Mouse (Mus musculus) intestine, embryonic 15.5 days (tissue): ENCODE data around the gene Mlxip. TPM values are rescaled to one million over a fixed set of nuclear protein-coding genes. Genes with fewer than 3 reads are reported as not detected.

ENCODE experiments used
- ATAC-seq: fragments of 200-750 bp; cut with Nextera tagmentation; 2 replicates; pipeline ENCODE4 v1.8.0; 2017; ENCODE audit warnings: moderate TSS enrichment, moderate library complexity
- H3K27ac ChIP-seq: fragments of 300-500 bp; sonication (generic); 2 replicates; pipeline ENCODE4 v1.5.1; 2015; ENCODE audit warnings: mild to moderate bottlenecking, inconsistent platforms
- H3K27me3 ChIP-seq: fragments of 300-500 bp; sonication (generic); replicated peaks from 2 replicates; pipeline ENCODE4 v1.6.1; 2015; ENCODE audit warnings: inconsistent platforms
- H3K36me3 ChIP-seq: fragments of 300-500 bp; sonication (generic); 2 replicates; pipeline ENCODE4 v1.6.1; 2015; ENCODE audit warnings: inconsistent platforms
- H3K4me1 ChIP-seq: fragments of 300-500 bp; sonication (generic); replicated peaks from 2 replicates; pipeline ENCODE4 v1.6.1; 2015; ENCODE audit warnings: inconsistent platforms
- H3K4me2 ChIP-seq: fragments of 300-500 bp; sonication (generic); replicated peaks from 2 replicates; pipeline ENCODE4 v1.6.1; 2015; ENCODE audit warnings: mild to moderate bottlenecking, inconsistent platforms
- H3K4me3 ChIP-seq: fragments of 300-500 bp; sonication (generic); replicated peaks from 2 replicates; pipeline ENCODE4 v1.5.1; 2015; ENCODE audit warnings: inconsistent platforms
- H3K9ac ChIP-seq: fragments of 300-500 bp; sonication (generic); 2 replicates; pipeline ENCODE4 v1.6.1; 2015; ENCODE audit warnings: inconsistent platforms
- H3K9me3 ChIP-seq: fragments of 300-500 bp; sonication (generic); 2 replicates; pipeline ENCODE4 v1.6.1; 2016; ENCODE audit warnings: inconsistent platforms
- WGBS: fragments of 180-500 bp; shearing (Covaris S2); methylation state at CpG from one replicate; pipeline ENCODE4 v1.1.7; 2015; 5-methylcytosine and 5-hydroxymethylcytosine counted together
- polyA plus RNA-seq: library from polyadenylated mRNA; unstranded; fragments of >200 nt; fragmentation: Nextera tagmentation; extraction: Ambion mirVana; gene quantifications from 2 replicates; pipeline ENCODE4 v1.2.1, GENCODE M21; 2015

Mlxip gene
- 19.2 and 22.4 TPM in 2 replicates for polyA plus RNA-seq

DNA sequence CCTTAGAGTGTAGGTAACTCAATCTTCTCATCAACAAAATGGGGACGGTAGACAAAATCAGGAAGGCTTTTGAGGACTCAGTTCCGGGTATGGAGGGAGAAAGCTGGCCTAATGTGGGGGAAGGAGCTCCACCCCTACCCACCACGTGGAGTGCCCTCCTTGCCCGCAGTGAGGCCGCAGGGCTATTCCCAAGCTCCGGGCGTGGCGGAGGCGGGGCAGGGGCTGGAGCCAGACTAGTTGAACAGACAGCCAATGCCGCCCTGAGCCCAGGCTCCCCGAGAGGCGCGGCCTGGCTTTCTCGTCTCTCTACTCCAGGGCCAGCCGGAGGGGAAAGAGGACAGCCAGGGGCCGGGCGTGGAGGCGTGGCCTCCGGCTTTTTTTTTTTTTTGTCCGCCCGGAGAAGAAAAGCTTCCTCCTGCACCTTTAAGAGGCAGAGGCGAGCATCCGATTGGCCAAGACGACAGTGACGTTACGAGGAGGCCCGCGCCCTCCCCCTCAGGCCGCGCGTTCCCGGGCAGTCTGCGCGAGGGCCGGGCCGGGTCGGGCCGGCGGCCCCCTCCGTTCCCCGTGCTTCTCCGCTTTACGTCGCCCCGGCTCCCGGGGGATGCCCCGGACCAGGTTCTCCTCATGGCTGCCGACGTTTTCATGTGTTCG, at the start of gene Mlxip:
Gene Mlxip, plus strand, starts transcription at position 496 of the 654 bp plus-strand sequence.
- under 1% methylated on average over 50 of the region's 50 CpGs for WGBS
- Histone ChIP-seq H3K27me3 (no peaks in the 10 kb centered on the region), H3K27ac (peak within 1 kb of the TSS; percentile 81), H3K4me1 (peaks cover 26% of the 10 kb centered on the region), H3K36me3 (no peaks in the 10 kb centered on the region), H3K4me2 (peak within 1 kb of the TSS; percentile 74), H3K4me3 (peak within 1 kb of the TSS; percentile 99), H3K9ac (peak within 1 kb of the TSS; percentile 85), H3K9me3 (no peaks in the 10 kb centered on the region)
- ATAC-seq = peak; percentile 99

GRCm38 (mm10) chr5:123344963-123345852, 49.4 kb upstream of the Mlxip start:
- Histone ChIP-seq H3K4me3 (peak overlapping the region; percentile 84), H3K27me3 (no peaks in the 10 kb centered on the region), H3K27ac (peak overlapping the region; percentile 97), H3K36me3 (no peaks in the 10 kb centered on the region), H3K9me3 (no peaks in the 10 kb centered on the region), H3K4me2 (peak overlapping the region; percentile 89), H3K4me1 (peaks cover 17% of the 10 kb centered on the region), H3K9ac (peak overlapping the region; percentile 94)
- ATAC-seq = peak; percentile 56
- WGBS = under 1% methylated on average over 83 of the region's 87 CpGs

GRCm38 (mm10) chr5:123345853-123346654, 48.5 kb upstream of the Mlxip start:
- no peaks in the 10 kb centered on the region for H3K9me3 ChIP-seq
- no peaks in the 10 kb centered on the region for H3K27me3 ChIP-seq
- WGBS = 2% methylated on average over 22 of the region's 22 CpGs
- H3K4me2 ChIP-seq = peak overlapping the region; percentile 89
- H3K4me1 ChIP-seq = peaks cover 17% of the 10 kb centered on the region
- peak; percentile 30 for ATAC-seq
- H3K36me3 ChIP-seq = no peaks in the 10 kb centered on the region
- H3K4me3 ChIP-seq = peak overlapping the region; percentile 84
- H3K9ac ChIP-seq = peak overlapping the region; percentile 94
- peak overlapping the region; percentile 97 for H3K27ac ChIP-seq

- Histone ChIP-seq H3K27ac (peak overlapping the region; percentile 77), H3K36me3 (no peaks in the 10 kb centered on the region), H3K4me2 (peak overlapping the region; percentile 89), H3K4me3 (peak overlapping the region; percentile 84), H3K4me1 (peaks cover 17% of the 10 kb centered on the region), H3K27me3 (no peaks in the 10 kb centered on the region), H3K9ac (peak overlapping the region; percentile 48; the same call in 1 of the 2 replicates), H3K9me3 (no peaks in the 10 kb centered on the region)
- 46% methylated on average over 7 of the region's 7 CpGs for WGBS
- no peak for ATAC-seq
Measured at GRCm38 (mm10) chr5:123346701-123347270, 47.8 kb upstream of the Mlxip start.

- Histone ChIP-seq H3K27ac (no peak overlapping the region), H3K36me3 (no peaks in the 10 kb centered on the region), H3K9me3 (no peaks in the 10 kb centered on the region), H3K4me3 (no peak overlapping the region), H3K27me3 (no peaks in the 10 kb centered on the region), H3K4me2 (no peak overlapping the region), H3K4me1 (peaks cover 17% of the 10 kb centered on the region), H3K9ac (no peak overlapping the region)
- 78% methylated on average over 2 of the region's 2 CpGs for WGBS
- ATAC-seq = no peak
Measured at GRCm38 (mm10) chr5:123347985-123348384, 46.6 kb upstream of the Mlxip start.

- H3K36me3 ChIP-seq = no peaks in the 10 kb centered on the region; the same call in 1 of the 2 replicates
- H3K4me1 ChIP-seq = peaks cover 17% of the 10 kb centered on the region
- no peak overlapping the region for H3K4me2 ChIP-seq
- H3K27me3 ChIP-seq = no peaks in the 10 kb centered on the region
- no peak for ATAC-seq
- H3K4me3 ChIP-seq = no peak overlapping the region
- H3K9ac ChIP-seq = no peak overlapping the region
- no peaks in the 10 kb centered on the region for H3K9me3 ChIP-seq
- H3K27ac ChIP-seq = no peak overlapping the region
- 66% methylated on average over 10 of the region's 10 CpGs for WGBS
Measured at GRCm38 (mm10) chr5:123350386-123350785, 44.2 kb upstream of the Mlxip start.

- Histone ChIP-seq H3K9me3 (no peaks in the 10 kb centered on the region), H3K4me2 (no peak overlapping the region), H3K4me3 (no peak overlapping the region), H3K4me1 (no peaks in the 10 kb centered on the region), H3K36me3 (peaks cover 18% of the 10 kb centered on the region), H3K9ac (no peak overlapping the region), H3K27me3 (no peaks in the 10 kb centered on the region), H3K27ac (no peak overlapping the region)
- 66% methylated on average over 11 of the region's 11 CpGs for WGBS
- ATAC-seq = no peak
Measured at GRCm38 (mm10) chr5:123355918-123356317, 38.7 kb upstream of the Mlxip start.

- Histone ChIP-seq H3K4me1 (no peaks in the 10 kb centered on the region), H3K36me3 (peaks cover 24% of the 10 kb centered on the region), H3K9ac (no peak overlapping the region), H3K4me3 (no peak overlapping the region), H3K4me2 (no peak overlapping the region), H3K27me3 (no peaks in the 10 kb centered on the region), H3K9me3 (no peaks in the 10 kb centered on the region), H3K27ac (no peak overlapping the region)
- ATAC-seq = no peak
- 90% methylated on average over 4 of the region's 4 CpGs for WGBS
Measured at GRCm38 (mm10) chr5:123357253-123357652, 37.3 kb upstream of the Mlxip start.

DNA sequence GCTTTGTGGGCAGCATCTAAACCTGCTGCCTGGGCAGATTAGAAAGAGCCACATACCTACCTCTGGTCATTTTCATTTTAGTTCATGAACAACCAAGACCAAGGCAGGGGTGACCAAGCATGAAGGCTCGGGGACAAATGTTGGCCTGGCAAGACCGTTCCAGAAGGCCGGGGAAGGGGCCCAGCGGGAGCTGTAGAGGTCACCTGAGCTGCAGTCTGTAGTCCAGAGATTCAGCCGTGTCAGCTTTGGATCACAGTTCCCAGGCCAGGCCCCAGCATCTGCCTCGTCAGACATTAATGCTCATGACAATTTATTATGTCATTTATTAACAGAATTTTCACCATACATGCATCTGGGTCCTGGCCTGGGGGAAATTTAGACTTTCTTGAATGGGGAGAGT, 35.2 kb upstream of the Mlxip start:
- Histone ChIP-seq H3K27me3 (no peaks in the 10 kb centered on the region), H3K4me3 (no peak overlapping the region), H3K36me3 (peaks cover 35% of the 10 kb centered on the region), H3K4me2 (no peak overlapping the region), H3K4me1 (no peaks in the 10 kb centered on the region), H3K9me3 (no peaks in the 10 kb centered on the region), H3K27ac (no peak overlapping the region), H3K9ac (no peak overlapping the region)
- 86% methylated on average over 6 of the region's 6 CpGs for WGBS
- ATAC-seq = no peak

DNA sequence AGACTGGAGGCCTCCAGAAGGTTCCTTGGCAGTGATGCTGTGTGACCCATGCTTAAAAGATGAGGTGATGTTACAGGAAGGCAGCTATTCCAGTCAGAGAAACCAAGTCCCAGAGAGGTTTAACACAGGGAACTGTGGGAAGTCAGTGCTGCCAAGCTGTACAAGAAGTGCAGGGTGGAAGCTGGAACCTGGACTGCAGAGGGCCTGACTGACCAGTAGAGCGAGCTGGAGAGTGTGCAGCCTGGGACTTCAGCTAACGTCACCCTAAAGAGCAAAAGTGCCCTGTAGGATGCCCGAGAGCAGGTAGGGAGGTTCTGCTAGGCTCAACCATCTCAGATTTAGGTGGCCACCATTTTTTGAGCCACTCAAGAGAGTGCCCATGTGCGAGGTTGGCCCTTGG, 31.7 kb upstream of the Mlxip start:
- no peaks in the 10 kb centered on the region for H3K9me3 ChIP-seq
- no peaks in the 10 kb centered on the region for H3K27me3 ChIP-seq
- H3K4me3 ChIP-seq = no peak overlapping the region
- peaks cover 22% of the 10 kb centered on the region for H3K36me3 ChIP-seq
- H3K4me2 ChIP-seq = no peak overlapping the region
- H3K4me1 ChIP-seq = no peaks in the 10 kb centered on the region
- no peak overlapping the region for H3K9ac ChIP-seq
- 85% methylated on average over 4 of the region's 4 CpGs for WGBS
- H3K27ac ChIP-seq = no peak overlapping the region
- no peak for ATAC-seq

DNA sequence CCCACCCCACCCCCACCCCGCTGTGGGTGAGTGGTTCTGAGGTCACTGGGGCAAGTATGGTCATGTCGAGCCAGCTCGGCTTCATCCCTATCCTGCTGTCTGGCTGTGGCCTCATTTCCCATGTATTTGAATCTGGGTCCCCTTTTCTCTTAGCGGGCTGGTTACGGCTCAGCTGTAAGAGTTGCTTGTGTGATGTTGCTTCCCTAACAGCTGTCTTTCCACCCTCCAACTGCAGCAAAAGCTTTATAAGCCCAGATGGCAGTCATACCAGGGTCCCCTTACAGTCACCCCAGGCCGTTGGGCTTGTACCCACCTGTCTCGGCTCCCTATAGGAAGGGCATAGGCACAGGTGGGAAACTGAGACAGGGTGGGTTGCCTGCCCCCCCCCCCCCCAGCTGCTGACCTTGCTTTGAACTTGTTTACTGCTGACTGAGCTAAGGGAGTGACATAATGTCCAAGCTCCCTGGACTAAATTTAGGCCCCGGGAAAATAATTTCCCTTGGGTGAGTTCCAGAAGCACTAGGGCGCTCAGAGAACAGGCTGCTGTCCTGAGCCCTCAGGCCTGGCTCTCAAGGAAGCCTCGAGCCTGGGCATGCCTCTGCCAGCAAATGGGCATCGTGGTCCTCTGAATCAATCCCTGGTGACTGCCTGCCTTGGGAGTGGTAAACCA, 30.2 kb upstream of the Mlxip start:
- Histone ChIP-seq H3K36me3 (peaks cover 24% of the 10 kb centered on the region), H3K4me1 (no peaks in the 10 kb centered on the region), H3K27ac (0 out of 2 replicates have a peak overlapping the region, but pooled peaks have one; percentile 13), H3K27me3 (no peaks in the 10 kb centered on the region), H3K9ac (no peak overlapping the region), H3K4me3 (no peak overlapping the region), H3K4me2 (no peak overlapping the region), H3K9me3 (no peaks in the 10 kb centered on the region)
- ATAC-seq = no peak
- WGBS = 74% methylated on average over 11 of the region's 11 CpGs
